Mouse (Mus musculus) CH12.LX (cell line): ENCODE results near the gene Fbll1.

Experiments used
- CHD2 ChIP-seq: IDR thresholded peaks from 2 replicates; pipeline ENCODE4 v1.6.1; 2011; ENCODE audit warnings: low read length, improper control_type of control experiment
- ZC3H11A ChIP-seq: IDR thresholded peaks from 2 replicates; pipeline ENCODE4 v1.6.1; 2012; ENCODE audit warnings: low read depth, mild to moderate bottlenecking, inconsistent platforms, low read length, improper control_type of control experiment

DNA sequence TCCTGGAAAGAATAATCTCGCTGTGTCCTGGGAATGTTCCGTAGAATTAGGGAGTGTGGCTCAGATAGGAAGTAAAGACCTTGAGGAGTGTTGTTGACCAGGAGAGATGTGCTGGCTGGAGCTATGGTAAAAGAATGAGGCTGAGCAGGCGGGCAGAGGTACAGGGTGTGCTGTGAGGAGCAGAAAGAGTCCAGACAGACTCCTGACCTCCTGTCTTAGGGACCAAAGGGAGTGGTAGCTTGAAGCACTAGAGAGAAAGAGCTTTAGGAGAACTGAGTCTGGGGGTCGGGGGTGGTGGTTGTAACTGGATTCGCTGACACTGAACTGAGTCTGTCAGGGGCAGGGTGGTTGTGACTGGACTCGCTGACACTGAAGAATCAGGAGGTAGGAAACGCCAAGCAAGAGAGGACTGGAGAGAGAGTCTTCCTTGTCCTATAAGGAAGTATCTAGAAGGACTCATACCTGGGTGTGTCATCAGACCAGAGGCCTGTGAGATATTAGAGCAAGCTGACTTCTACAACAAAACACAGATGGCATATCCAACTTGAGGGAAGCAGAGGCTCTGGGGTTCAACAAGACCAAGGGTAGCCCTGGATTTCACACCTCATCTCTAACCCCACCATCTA is 38.6 kb downstream of the Fbll1 start:
- TF ChIP-seq CHD2 (no peak), ZC3H11A (no peak)
